Mouse (Mus musculus) testis, adult 2 months (tissue): Measurements from ENCODE around the gene Pde4d.

ENCODE experiments used
- CTCF ChIP-seq: fragments of 200-500 bp; IDR thresholded peaks from 2 replicates; pipeline ENCODE4 v1.5.1; 2012; ENCODE audit warnings: low read depth, mild to moderate bottlenecking, inconsistent platforms, low read length, moderate library complexity; ENCODE audit not compliant: control insufficient read depth, insufficient read depth, insufficient replicate concordance
- POLR2A ChIP-seq: fragments of 200-500 bp; IDR thresholded peaks from 2 replicates; pipeline ENCODE4 v1.6.1; 2012; ENCODE audit warnings: low read depth, mild to moderate bottlenecking, inconsistent platforms, low read length, moderate library complexity; ENCODE audit not compliant: control insufficient read depth

- TF ChIP-seq CTCF (no peak), POLR2A (no peak)
These were observed 719.0 kb downstream of the Pde4d start for GRCm38 (mm10) chr13:109168556-109169334.
